Mouse (Mus musculus) fibroblast of lung, adult 2 months (primary cell): ENCODE measurements around the gene Ambra1.
A peak's percentile ranks its signal among the peaks of the same experiment; 100 is the strongest.

Source experiments
- DNase-seq: peaks from one replicate; pipeline ENCODE4 v3.0.0-alpha.2; 2011; ENCODE audit warnings: low read depth

Gene Ambra1

GRCm38 (mm10) chr2:91934826-91935525 lies 205.0 kb downstream of the Ambra1 start:
- DNase-seq, result no peak

- DNase-seq, result no peak
These were observed 206.2 kb downstream of the Ambra1 start for GRCm38 (mm10) chr2:91936154-91936553.

GRCm38 (mm10) chr2:91939303-91939935 lies 209.5 kb downstream of the Ambra1 start:
- no peak for DNase-seq

- DNase-seq, result no peak
These were observed 212.4 kb downstream of the Ambra1 start for GRCm38 (mm10) chr2:91942356-91942755.

GRCm38 (mm10) chr2:91944170-91944950 lies 214.4 kb downstream of the Ambra1 start:
- DNase-seq, result no peak

- no peak for DNase-seq
These were observed 215.5 kb downstream of the Ambra1 start, which contains the start of gene Gm9821 for GRCm38 (mm10) chr2:91945483-91945882. Gene Gm9821, plus strand, starts transcription at chr2:91945703.

- DNase-seq, result no peak
These were observed 216.9 kb downstream of the Ambra1 start for GRCm38 (mm10) chr2:91946836-91947235.

GRCm38 (mm10) chr2:91947397-91948150 lies 217.6 kb downstream of the Ambra1 start:
- no peak for DNase-seq

GRCm38 (mm10) chr2:91948151-91948509 lies 218.2 kb downstream of the Ambra1 start:
- DNase-seq, result no peak

- no peak for DNase-seq
These were observed 218.9 kb downstream of the Ambra1 start for GRCm38 (mm10) chr2:91948792-91949241.

- DNase-seq, result peak; percentile 20
These were observed 219.7 kb downstream of the Ambra1 start for GRCm38 (mm10) chr2:91949411-91950274.

GRCm38 (mm10) chr2:91950275-91951085 lies 220.5 kb downstream of the Ambra1 start:
- DNase-seq, result peak; percentile 41

GRCm38 (mm10) chr2:91953825-91954224 lies 223.9 kb downstream of the Ambra1 start:
- DNase-seq, result no peak

- DNase-seq, result no peak
These were observed 225.2 kb downstream of the Ambra1 start for GRCm38 (mm10) chr2:91955121-91955591.

- no peak for DNase-seq
These were observed 225.9 kb downstream of the Ambra1 start for GRCm38 (mm10) chr2:91955875-91956274.

- DNase-seq, result no peak
These were observed 227.2 kb downstream of the Ambra1 start for GRCm38 (mm10) chr2:91957096-91957495.

- no peak for DNase-seq
These were observed 228.1 kb downstream of the Ambra1 start for GRCm38 (mm10) chr2:91958049-91958448.

- no peak for DNase-seq
These were observed 228.9 kb downstream of the Ambra1 start for GRCm38 (mm10) chr2:91958701-91959457.
